ENCODE assay signal across 9 mouse cellular contexts in the genomic region with DNA sequence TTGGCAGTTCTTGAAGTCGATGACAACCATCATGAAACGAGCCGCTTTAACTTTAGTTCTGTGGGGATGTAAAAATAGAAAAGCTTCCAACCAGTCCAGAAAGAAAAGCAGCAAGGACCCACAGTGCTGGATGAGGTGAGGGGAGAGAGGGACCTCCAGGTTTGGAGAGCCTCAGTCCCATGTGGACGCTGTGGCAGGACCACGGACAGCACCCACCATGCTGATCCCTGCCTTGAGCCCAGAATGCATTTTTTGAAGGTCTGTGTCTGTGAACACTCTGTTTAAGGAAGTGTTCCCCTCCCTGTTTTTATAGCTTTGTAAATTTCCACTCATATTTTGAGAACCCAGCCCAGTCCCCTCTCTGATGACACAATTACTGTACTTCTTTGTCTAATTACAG. TPM values are rescaled to one million over a fixed set of nuclear protein-coding genes. Genes with fewer than 3 reads are reported as not detected.
DNase-seq lines count a peak whose midpoint lies in the region; ATAC-seq and TF ChIP-seq lines count a peak whose summit lies in the region.
"Had no signal": no experiment of that assay in that cellular context is flagged by ENCODE, and none has a peak within 500 bp of the region (broad histone marks: within the 10 kb centered on the region; RNA-seq: fewer than 3 reads in every experiment).

No protein-coding gene starts in this region.

- no peak for ATAC-seq in CD4-positive, CD25-positive, alpha-beta regulatory T cell, adult 4 months

- peak; percentile 32 for DNase-seq in CD4-positive, CD25-positive, alpha-beta regulatory T cell, adult 2 months (ENCODE audit: low read depth, low spot score)
- no peak for DNase-seq in left cerebral cortex, adult 2 months (ENCODE audit: extremely low spot score in 1 of 2, low spot score in 2 of 2)
- DNase-seq in left cerebral cortex, postnatal 14 days (ENCODE audit: low spot score in 2 of 2): no peak
- DNase-seq in R1 (ENCODE audit: low read depth, low spot score): peak; percentile 49
- peak; percentile 52 for DNase-seq in forelimb bud, embryonic 11.5 days (ENCODE audit: low read depth, low spot score)
- DNase-seq in cerebellum, postnatal 4 days (ENCODE audit: low spot score in 2 of 2): no peak
- DNase-seq in MN1 (ENCODE audit: low spot score): no peak

- intact Hi-C loops in left cerebral cortex, adult 2 months (cut with DNase I): no loop called here
- intact Hi-C loops in left cerebral cortex, postnatal 14 days (cut with DNase I): no loop called here

- peak overlapping the region; percentile 11; the same call in 1 of the 2 replicates for H3K27ac ChIP-seq in left cerebral cortex, adult 2 months
- H3K27ac ChIP-seq: lung, embryonic 15.5 days had no signal

- H3K4me3 ChIP-seq in left cerebral cortex, adult 2 months: no peak overlapping the region
- H3K4me3 ChIP-seq: lung, embryonic 15.5 days had no signal

- TF ChIP-seq CTCF in left cerebral cortex, adult 2 months (IDR thresholded peaks at IDR 0.05): no peak

RNA-seq across cellular contexts. Expression of a gene that starts 15.5 kb away (rescaled TPM):
- polyA plus RNA-seq in CD4-positive, CD25-positive, alpha-beta regulatory T cell, adult 4 months (2017; shearing (Covaris generic)): 10 to 100 TPM; 10.1 to 13.9 TPM
- 100 to 1,000 TPM; 186 to 190 TPM for total RNA-seq in left cerebral cortex, adult 2 months (2021)
- 100 to 1,000 TPM; 376 to 387 TPM for total RNA-seq in left cerebral cortex, postnatal 14 days (2021)

Comparison
In these comparisons a context has a peak if more than half of its experiments do, and no peak if none do; other contexts are left out.
1. DNase-seq: peak in CD4-positive, CD25-positive, alpha-beta regulatory T cell, adult 2 months (single experiment), R1 (single experiment) and forelimb bud, embryonic 11.5 days (single experiment); none in left cerebral cortex, adult 2 months (0 of 2), left cerebral cortex, postnatal 14 days (0 of 2), cerebellum, postnatal 4 days (0 of 2) and MN1 (single experiment).